Comparison of ENCODE assay signal across 8 mouse cellular contexts in genomic region chr7:132931560-132932351, GRCm38 (mm10). TPM values are rescaled to one million over a fixed set of nuclear protein-coding genes. Genes with fewer than 3 reads are reported as not detected.
DNase-seq lines count a peak whose midpoint lies in the region; ATAC-seq lines count a peak whose summit lies in the region.

No protein-coding gene starts in this region.

- peak overlapping the region; percentile 92 for H3K9ac ChIP-seq in hindbrain, embryonic 16.5 days (ENCODE audit: low read depth, low read length)
- H3K9ac ChIP-seq in limb, embryonic 11.5 days (ENCODE audit: low read length) = peak overlapping the region; percentile 96
- H3K9ac ChIP-seq in midbrain, embryonic 11.5 days (ENCODE audit: low read length) = peak overlapping the region; percentile 95

- peak overlapping the region; percentile 99 for H3K27ac ChIP-seq in hindbrain, embryonic 16.5 days (ENCODE audit: low read depth, low read length)
- H3K27ac ChIP-seq in limb, embryonic 11.5 days (replicated peaks; ENCODE audit: low read depth, low read length) = peak overlapping the region; percentile 98
- H3K27ac ChIP-seq in midbrain, embryonic 11.5 days (ENCODE audit: low read depth, low read length) = peak overlapping the region; percentile 95

- peaks cover 14% of the 10 kb centered on the region for H3K4me1 ChIP-seq in hindbrain, embryonic 16.5 days (ENCODE audit: control insufficient read depth, insufficient read depth, low read depth, low read length)
- no peaks in the 10 kb centered on the region for H3K4me1 ChIP-seq in limb, embryonic 11.5 days (ENCODE audit: control insufficient read depth, insufficient read depth, low read length)
- peaks cover 8% of the 10 kb centered on the region; the same call in 1 of the 2 replicates for H3K4me1 ChIP-seq in midbrain, embryonic 11.5 days (ENCODE audit: control insufficient read depth, insufficient read depth, low read length)

- no peaks in the 10 kb centered on the region for H3K27me3 ChIP-seq in hindbrain, embryonic 16.5 days (replicated peaks; ENCODE audit: control insufficient read depth, insufficient read depth, low read length)
- no peaks in the 10 kb centered on the region for H3K27me3 ChIP-seq in limb, embryonic 11.5 days (ENCODE audit: control insufficient read depth, insufficient read depth, low read length)
- no peaks in the 10 kb centered on the region for H3K27me3 ChIP-seq in midbrain, embryonic 11.5 days (ENCODE audit: control insufficient read depth, insufficient read depth, low read length)

- H3K36me3 ChIP-seq in hindbrain, embryonic 16.5 days (ENCODE audit: control insufficient read depth, insufficient read depth, low read length) = no peaks in the 10 kb centered on the region
- no peaks in the 10 kb centered on the region for H3K36me3 ChIP-seq in limb, embryonic 11.5 days (ENCODE audit: control insufficient read depth, insufficient read depth, low read length)
- no peaks in the 10 kb centered on the region for H3K36me3 ChIP-seq in midbrain, embryonic 11.5 days (ENCODE audit: control insufficient read depth, insufficient read depth, low read length)

- H3K4me2 ChIP-seq in hindbrain, embryonic 16.5 days (ENCODE audit: low read length) = peak overlapping the region; percentile 63
- peak overlapping the region; percentile 76 for H3K4me2 ChIP-seq in limb, embryonic 11.5 days (ENCODE audit: low read depth, severe bottlenecking)
- peak overlapping the region; percentile 69 for H3K4me2 ChIP-seq in midbrain, embryonic 11.5 days

- under 1% methylated on average over 41 of the region's 55 CpGs for WGBS in hindbrain, embryonic 16.5 days
- WGBS in limb, embryonic 11.5 days = under 1% methylated on average over 50 of the region's 55 CpGs
- under 1% methylated on average over 46 of the region's 55 CpGs for WGBS in midbrain, embryonic 11.5 days

- peak; percentile 61 for DNase-seq in embryo, embryonic 10 days (ENCODE audit: low spot score)
- DNase-seq in embryo, embryonic 9.5 days (ENCODE audit: extremely low spot score) = no peak
- DNase-seq in cerebellum, postnatal 36 days = peak; percentile 50 to 55
- peak; percentile 61 for DNase-seq in gastrocnemius, postnatal 10 days
- DNase-seq in limb, embryonic 11.5 days (ENCODE audit: low spot score) = peak; percentile 64
- DNase-seq in midbrain, embryonic 11.5 days (ENCODE audit: low spot score, missing footprints) = peak; percentile 95
- peak; percentile 36 for DNase-seq in right cerebral cortex, postnatal 4 days

- no peaks in the 10 kb centered on the region for H3K9me3 ChIP-seq in hindbrain, embryonic 16.5 days (ENCODE audit: control insufficient read depth, low read length)
- no peaks in the 10 kb centered on the region for H3K9me3 ChIP-seq in limb, embryonic 11.5 days (ENCODE audit: control insufficient read depth, low read length)
- H3K9me3 ChIP-seq in midbrain, embryonic 11.5 days (ENCODE audit: control insufficient read depth, low read length) = no peaks in the 10 kb centered on the region

- H3K4me3 ChIP-seq in hindbrain, embryonic 16.5 days (ENCODE audit: low read length) = peak overlapping the region; percentile 86
- peak overlapping the region; percentile 88 for H3K4me3 ChIP-seq in limb, embryonic 11.5 days (ENCODE audit: low read depth, low read length)
- H3K4me3 ChIP-seq in midbrain, embryonic 11.5 days (ENCODE audit: low read depth, low read length) = peak overlapping the region; percentile 96

- no peak for ATAC-seq in hindbrain, embryonic 16.5 days
- ATAC-seq in limb, embryonic 11.5 days (ENCODE audit: insufficient number of reproducible peaks, low FRiP score, low TSS enrichment, low read depth) = no peak; the same call in 1 of the 2 replicates
- no peak; the same call in 1 of the 2 replicates for ATAC-seq in midbrain, embryonic 11.5 days (ENCODE audit: low FRiP score)

RNA-seq across cellular contexts. Expression of gene Zranb1, which starts 0.8 kb away (rescaled TPM):
- 10 to 100 TPM; 35.2 to 39.0 TPM for total RNA-seq in gastrocnemius, postnatal 10 days (2021)
- 14.1 and 14.9 TPM in 2 replicates for polyA plus RNA-seq in hindbrain, embryonic 16.5 days (2015; fragmentation: Nextera tagmentation; extraction: Ambion mirVana)
- 16.5 and 16.6 TPM in 2 replicates for polyA plus RNA-seq in limb, embryonic 11.5 days (2014; fragmentation: Nextera tagmentation; extraction: Ambion mirVana)
- polyA plus RNA-seq in midbrain, embryonic 11.5 days (2014; fragmentation: Nextera tagmentation; extraction: Ambion mirVana) = 15.6 and 18.3 TPM in 2 replicates
